11 mouse cellular contexts compared by ENCODE assay signal in genomic region chr3:88761619-88762018, GRCm38 (mm10).
"Had no signal": no experiment of that assay in that cellular context is flagged by ENCODE, and none has a peak within 500 bp of the region (broad histone marks: within the 10 kb centered on the region; RNA-seq: fewer than 3 reads in every experiment).

No protein-coding gene starts in this region.

- DNase-seq: kidney, adult 8-10 months; kidney, postnatal 25 days; lung, postnatal 14 days; thymus, postnatal 4 days had no signal

- H3K27me3 ChIP-seq: lung, embryonic 15.5 days; midbrain, embryonic 15.5 days had no signal

- H3K9ac ChIP-seq: liver, embryonic 12.5 days; lung, embryonic 15.5 days had no signal

- H3K4me3 ChIP-seq: left cerebral cortex, adult 2 months; limb, embryonic 10.5 days; liver, embryonic 12.5 days; lung, embryonic 15.5 days; midbrain, embryonic 15.5 days had no signal

- H3K9me3 ChIP-seq: limb, embryonic 10.5 days; liver, embryonic 12.5 days; lung, embryonic 15.5 days; midbrain, embryonic 15.5 days had no signal

- ATAC-seq: intestine, postnatal 0 days; liver, embryonic 12.5 days; midbrain, embryonic 15.5 days had no signal

- H3K4me2 ChIP-seq: liver, embryonic 12.5 days; lung, embryonic 15.5 days; midbrain, embryonic 15.5 days had no signal

- H3K27ac ChIP-seq: left cerebral cortex, adult 2 months; limb, embryonic 10.5 days; liver, embryonic 12.5 days; lung, embryonic 15.5 days; stomach, postnatal 0 days had no signal

- H3K36me3 ChIP-seq: liver, embryonic 12.5 days; lung, embryonic 15.5 days had no signal
